Mouse (Mus musculus) CD4-positive, CD25-positive, alpha-beta regulatory T cell, adult 2 months (primary cell): ENCODE measurements around the gene Sec31a.

Experiments
- DNase-seq: peaks from one replicate; pipeline ENCODE4 v3.0.0-alpha.2; 2012; ENCODE audit warnings: low read depth, low spot score

Sec31a gene

GRCm38 (mm10) chr5:100350907-100351456 is 65.1 kb downstream of the Sec31a start:
- DNase-seq, result no peak

- DNase-seq, result no peak
Observed at GRCm38 (mm10) chr5:100349287-100350215, 66.5 kb downstream of the Sec31a start.

- peak; percentile 40 for DNase-seq
Observed at GRCm38 (mm10) chr5:100345118-100345517, 70.9 kb downstream of the Sec31a start.

GRCm38 (mm10) chr5:100343087-100343486 is 72.9 kb downstream of the Sec31a start:
- no peak for DNase-seq

- no peak for DNase-seq
Observed at GRCm38 (mm10) chr5:100342422-100342821, 73.6 kb downstream of the Sec31a start.

GRCm38 (mm10) chr5:100341042-100341441 is 75.0 kb downstream of the Sec31a start:
- no peak for DNase-seq

GRCm38 (mm10) chr5:100337852-100338251 is 78.2 kb downstream of the Sec31a start:
- no peak for DNase-seq

- DNase-seq, result no peak
Observed at GRCm38 (mm10) chr5:100336876-100337275, 79.2 kb downstream of the Sec31a start.

GRCm38 (mm10) chr5:100335581-100336080 is 80.4 kb downstream of the Sec31a start:
- no peak for DNase-seq

GRCm38 (mm10) chr5:100334686-100335085 is 81.3 kb downstream of the Sec31a start:
- DNase-seq, result no peak

- DNase-seq, result no peak
Observed at GRCm38 (mm10) chr5:100333607-100334380, 82.2 kb downstream of the Sec31a start.

- no peak for DNase-seq
Observed at GRCm38 (mm10) chr5:100332300-100333004, 83.6 kb downstream of the Sec31a start.

GRCm38 (mm10) chr5:100331636-100332035 is 84.4 kb downstream of the Sec31a start:
- no peak for DNase-seq

GRCm38 (mm10) chr5:100322081-100322480 is 94.0 kb downstream of the Sec31a start:
- peak; percentile 84 for DNase-seq

- DNase-seq, result no peak
Observed at GRCm38 (mm10) chr5:100317842-100318241, 98.2 kb downstream of the Sec31a start.

GRCm38 (mm10) chr5:100317010-100317409 is 99.0 kb downstream of the Sec31a start:
- DNase-seq, result no peak

- no peak for DNase-seq
Observed at GRCm38 (mm10) chr5:100315646-100316045, 100.4 kb downstream of the Sec31a start.

GRCm38 (mm10) chr5:100312391-100312790 is 103.6 kb downstream of the Sec31a start:
- no peak for DNase-seq
